Mouse (Mus musculus) urinary bladder, postnatal 14 days (tissue): ENCODE results near the gene Rybp.
A peak's percentile ranks its signal among the peaks of the same experiment; 100 is the strongest.

Experiments
- DNase-seq: peaks from one replicate; pipeline ENCODE4 v3.0.0; 2021; ENCODE audit warnings: low spot score

The Rybp gene

GRCm38 (mm10) chr6:100188883-100189743 is 98.2 kb downstream of the Rybp start:
- no peak for DNase-seq

GRCm38 (mm10) chr6:100187821-100188220 is 99.5 kb downstream of the Rybp start:
- DNase-seq: no peak

GRCm38 (mm10) chr6:100186789-100187188 is 100.5 kb downstream of the Rybp start:
- DNase-seq: no peak

GRCm38 (mm10) chr6:100185524-100185923 is 101.8 kb downstream of the Rybp start:
- DNase-seq: no peak

GRCm38 (mm10) chr6:100183344-100183743 is 103.9 kb downstream of the Rybp start:
- peak; percentile 29 for DNase-seq

- no peak for DNase-seq
Observed at GRCm38 (mm10) chr6:100180883-100181262, 106.4 kb downstream of the Rybp start.

- no peak for DNase-seq
Observed at GRCm38 (mm10) chr6:100180213-100180882, 106.9 kb downstream of the Rybp start.

- DNase-seq: no peak
Observed at GRCm38 (mm10) chr6:100178830-100179229, 108.5 kb downstream of the Rybp start.
